Mouse (Mus musculus) hindbrain, postnatal 0 days (tissue): Measurements from ENCODE around the gene Phf21a. TPM values are rescaled to one million over a fixed set of nuclear protein-coding genes. Genes with fewer than 3 reads are reported as not detected.
A peak's percentile ranks its signal among the peaks of the same experiment; 100 is the strongest.

ENCODE experiments used
- ATAC-seq: fragments of 200-750 bp; cut with Nextera tagmentation; 2 replicates; pipeline ENCODE4 v1.8.0; 2017; ENCODE audit warnings: mild to moderate bottlenecking, moderate TSS enrichment, moderate library complexity
- DNase-seq: peaks from one replicate; pipeline ENCODE4 v3.0.0-alpha.2; 2015; ENCODE audit warnings: low spot score
- H3K27ac ChIP-seq: fragments of 300-500 bp; sonication (generic); 2 replicates; pipeline ENCODE4 v1.5.1; 2014; ENCODE audit warnings: mild to moderate bottlenecking
- H3K27me3 ChIP-seq: fragments of 300-500 bp; sonication (generic); 2 replicates; pipeline ENCODE4 v1.6.1; 2014; ENCODE audit warnings: low read length, mixed read lengths; ENCODE audit not compliant: insufficient read depth
- H3K36me3 ChIP-seq: fragments of 300-500 bp; sonication (generic); 2 replicates; pipeline ENCODE4 v1.6.1; 2014; ENCODE audit warnings: low read length, mixed read lengths; ENCODE audit not compliant: insufficient read depth
- H3K4me1 ChIP-seq: fragments of 300-500 bp; sonication (generic); 2 replicates; pipeline ENCODE4 v1.6.1; 2014; ENCODE audit warnings: antibody characterized with exemption, low read length, mixed read lengths; ENCODE audit not compliant: insufficient read depth
- H3K4me2 ChIP-seq: fragments of 300-500 bp; sonication (generic); 2 replicates; pipeline ENCODE4 v1.6.1; 2014; ENCODE audit warnings: low read depth, mild to moderate bottlenecking, low read length, moderate library complexity, mixed read lengths
- H3K4me3 ChIP-seq: fragments of 300-500 bp; sonication (generic); 2 replicates; pipeline ENCODE4 v1.5.1; 2014; ENCODE audit warnings: low read length
- H3K9ac ChIP-seq: fragments of 300-500 bp; sonication (generic); replicated peaks from 2 replicates; pipeline ENCODE4 v1.6.1; 2014; ENCODE audit warnings: mild to moderate bottlenecking, low read length, moderate library complexity, mixed read lengths
- H3K9me3 ChIP-seq: fragments of 300-500 bp; sonication (generic); 2 replicates; pipeline ENCODE4 v1.6.1; 2016; ENCODE audit warnings: low read length, mixed read lengths
- CTCF ChIP-seq: IDR thresholded peaks from 2 replicates; pipeline ENCODE4 v1.5.1; 2016; ENCODE audit warnings: antibody characterized with exemption, control low read depth, low read depth
- WGBS: fragments of 180-500 bp; shearing (Covaris S2); extraction: QIAGEN DNeasy Blood & Tissue Kit; methylation state at CpG from one replicate; pipeline ENCODE4 v1.1.7; 2014; 5-methylcytosine and 5-hydroxymethylcytosine counted together
- polyA plus RNA-seq: library from polyadenylated mRNA; unstranded; fragments of >200 nt; fragmentation: Nextera tagmentation; extraction: Ambion mirVana; gene quantifications from 2 replicates; pipeline ENCODE4 v1.2.1, GENCODE M21; 2015
- total RNA-seq: library from RNA; depleted of rRNA; stranded (reverse); fragments of >200 nt; gene quantifications from 2 replicates; pipeline ENCODE4 v1.2.3, GENCODE M21; 2014

Phf21a gene
- total and polyA plus RNA-seq, 2 experiments from 2014 or later = 26.6 to 109 TPM

DNA sequence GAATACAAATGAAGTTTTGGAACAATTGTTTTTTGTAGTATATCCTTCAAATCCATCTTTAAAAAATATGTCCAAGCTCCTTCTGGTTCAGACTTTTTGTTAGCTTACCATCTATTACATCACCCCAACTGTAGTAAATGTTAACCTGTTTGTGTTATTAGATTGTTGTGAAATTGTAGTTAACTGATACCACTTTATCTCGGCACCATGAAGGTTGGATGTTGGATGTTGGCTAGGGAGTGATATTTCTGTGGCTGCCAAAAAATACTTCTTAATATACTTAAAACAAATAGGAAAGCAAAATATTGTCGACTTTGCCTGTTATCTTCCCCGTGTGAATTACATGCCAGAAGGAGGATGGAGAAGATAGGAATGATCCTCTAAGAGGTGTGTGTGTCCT is 184.9 kb downstream of the Phf21a start:
- ATAC-seq (no peak), DNase-seq (no peak)
- H3K27ac ChIP-seq = peak overlapping the region; percentile 65; the same call in 1 of the 2 replicates
- H3K4me2 ChIP-seq = no peak overlapping the region
- H3K9me3 ChIP-seq = no peaks in the 10 kb centered on the region
- no peak overlapping the region for H3K9ac ChIP-seq
- H3K4me1 ChIP-seq = peaks cover 4% of the 10 kb centered on the region
- 66% methylated on average over 3 of the region's 3 CpGs for WGBS
- H3K4me3 ChIP-seq = no peak overlapping the region
- H3K27me3 ChIP-seq = no peaks in the 10 kb centered on the region
- no peak for TF ChIP-seq CTCF
- H3K36me3 ChIP-seq = no peaks in the 10 kb centered on the region

DNA sequence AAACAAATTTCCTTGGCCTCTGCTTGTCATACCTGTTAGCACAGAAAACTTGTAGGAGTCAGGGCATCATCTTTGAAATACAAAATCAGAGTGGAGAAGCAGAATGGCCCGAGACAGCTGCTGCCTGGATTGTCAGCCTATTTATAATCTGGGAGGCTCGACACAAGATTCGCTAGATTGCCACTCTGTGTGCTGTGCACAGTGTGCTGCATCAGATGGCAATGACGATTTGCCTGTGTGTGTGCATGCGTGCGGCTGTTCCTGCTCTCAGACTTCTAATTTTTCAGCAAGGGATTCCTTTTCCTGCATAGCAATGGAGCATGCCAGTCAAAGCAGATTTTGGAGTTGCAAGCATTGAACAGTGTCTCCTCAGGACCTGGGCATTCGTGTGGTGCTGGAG is 185.7 kb downstream of the Phf21a start:
- H3K4me1 ChIP-seq = peaks cover 4% of the 10 kb centered on the region
- no peak overlapping the region for H3K4me2 ChIP-seq
- TF ChIP-seq CTCF = no peak
- H3K27me3 ChIP-seq = no peaks in the 10 kb centered on the region
- DNase-seq (peak; percentile 49), ATAC-seq (0 out of 2 replicates have a peak, but pooled peaks have one; percentile 43)
- 51% methylated on average over 7 of the region's 7 CpGs for WGBS
- H3K27ac ChIP-seq = peak overlapping the region; percentile 65
- H3K36me3 ChIP-seq = no peaks in the 10 kb centered on the region
- no peak overlapping the region for H3K4me3 ChIP-seq
- no peaks in the 10 kb centered on the region for H3K9me3 ChIP-seq
- no peak overlapping the region for H3K9ac ChIP-seq

DNA sequence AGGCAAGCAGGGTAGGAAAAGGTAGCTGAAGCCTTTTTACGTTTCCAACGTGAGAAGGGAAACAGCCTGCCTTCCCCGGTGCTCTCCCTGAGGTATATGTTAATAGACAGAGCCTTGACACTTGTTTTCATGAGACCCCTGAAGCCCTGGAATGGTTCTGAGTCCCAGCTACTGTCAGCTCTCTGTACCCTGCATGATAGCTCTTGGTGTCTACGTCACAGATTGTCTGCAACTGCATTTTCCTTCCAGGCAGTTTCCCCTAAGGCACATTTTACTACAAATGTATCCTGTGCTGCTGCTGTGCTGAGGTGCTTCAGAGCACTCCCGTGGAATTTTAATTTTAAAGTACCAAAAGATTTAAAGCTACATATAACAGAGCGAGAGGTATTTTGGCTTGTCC is 186.5 kb downstream of the Phf21a start:
- Histone ChIP-seq H3K36me3 (no peaks in the 10 kb centered on the region), H3K9ac (no peak overlapping the region), H3K27me3 (no peaks in the 10 kb centered on the region), H3K4me2 (no peak overlapping the region), H3K27ac (peak overlapping the region; percentile 65), H3K4me1 (peaks cover 4% of the 10 kb centered on the region), H3K9me3 (no peaks in the 10 kb centered on the region), H3K4me3 (no peak overlapping the region)
- no peak for TF ChIP-seq CTCF
- ATAC-seq (peak; percentile 53; the same call in 1 of the 2 replicates), DNase-seq (peak; percentile 38)
- WGBS = 54% methylated on average over 6 of the region's 6 CpGs

DNA sequence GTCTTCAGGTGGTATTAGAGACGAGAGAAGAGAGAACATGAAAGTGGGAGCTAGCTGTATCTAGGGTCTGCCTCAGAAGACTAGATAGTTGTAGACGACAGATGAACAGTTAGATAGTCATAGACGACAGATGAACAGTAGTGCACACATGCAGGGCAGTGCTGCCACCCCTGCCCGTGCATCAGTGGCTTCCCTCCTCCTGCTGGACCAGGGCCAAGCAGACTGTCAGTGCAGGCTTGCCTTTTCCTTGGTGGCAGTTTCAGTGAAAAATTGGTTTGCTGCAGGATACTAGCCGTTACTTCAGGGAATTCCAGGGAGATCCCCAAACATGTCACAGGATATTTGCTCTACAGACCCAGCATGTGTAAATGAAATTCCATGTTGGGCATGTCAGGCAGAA is 192.7 kb downstream of the Phf21a start:
- Histone ChIP-seq H3K4me1 (no peaks in the 10 kb centered on the region), H3K27ac (0 out of 2 replicates have a peak overlapping the region, but pooled peaks have one; percentile 17), H3K4me2 (no peak overlapping the region), H3K27me3 (no peaks in the 10 kb centered on the region), H3K9ac (no peak overlapping the region), H3K36me3 (no peaks in the 10 kb centered on the region), H3K4me3 (no peak overlapping the region), H3K9me3 (no peaks in the 10 kb centered on the region)
- peak; percentile 78 for DNase-seq
- WGBS = 25% methylated on average over 5 of the region's 5 CpGs
- peak; percentile 70 for ATAC-seq
- TF ChIP-seq CTCF = 0 out of 2 replicates have a peak, but pooled peaks have one; percentile 15

DNA sequence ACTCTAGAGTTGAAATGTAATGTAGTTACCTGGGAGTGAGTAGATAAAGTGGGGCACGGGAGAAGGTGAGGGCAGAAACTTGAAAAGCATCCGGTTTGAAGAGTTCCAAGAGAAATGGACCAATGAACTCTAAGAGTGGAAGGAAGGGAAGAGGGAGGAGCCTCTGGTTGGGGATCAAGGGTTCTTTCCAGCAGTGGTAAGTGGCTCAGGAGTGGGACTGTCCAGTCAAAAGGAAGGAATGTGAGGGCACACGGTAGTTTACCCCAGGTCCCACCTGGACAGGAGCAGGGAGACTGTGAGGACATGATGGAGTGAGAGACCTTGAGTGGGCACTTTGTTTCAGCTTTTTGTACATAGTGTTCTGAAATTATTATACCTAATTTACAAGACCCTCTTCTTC is 196.4 kb downstream of the Phf21a start:
- no peak for TF ChIP-seq CTCF
- WGBS = 82% methylated on average over 3 of the region's 3 CpGs
- H3K27me3 ChIP-seq = no peaks in the 10 kb centered on the region
- no peak for DNase-seq
- no peak overlapping the region for H3K9ac ChIP-seq
- H3K9me3 ChIP-seq = no peaks in the 10 kb centered on the region
- H3K27ac ChIP-seq = no peak overlapping the region
- no peak overlapping the region for H3K4me3 ChIP-seq
- no peaks in the 10 kb centered on the region for H3K4me1 ChIP-seq
- no peak for ATAC-seq
- H3K4me2 ChIP-seq = no peak overlapping the region
- H3K36me3 ChIP-seq = no peaks in the 10 kb centered on the region

DNA sequence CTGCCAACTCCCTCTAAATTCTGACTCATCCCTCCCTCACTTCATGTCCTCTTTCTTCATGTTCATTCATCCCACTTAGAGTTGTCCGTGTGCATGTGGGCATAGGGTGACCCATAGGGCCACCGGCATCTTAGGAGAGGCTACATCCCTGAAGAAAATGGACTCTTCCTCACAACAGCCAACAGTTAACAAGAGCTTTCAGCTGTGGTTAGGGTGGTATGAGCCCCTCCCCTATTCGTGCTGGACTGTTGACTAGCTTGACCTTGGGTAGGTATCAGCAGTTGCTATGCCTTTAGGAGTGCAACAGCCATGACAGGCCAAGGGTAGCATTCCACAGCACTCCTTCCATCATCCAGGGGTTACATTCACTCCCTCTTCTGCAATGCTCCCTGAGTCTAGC is 198.6 kb downstream of the Phf21a start:
- Histone ChIP-seq H3K36me3 (no peaks in the 10 kb centered on the region), H3K4me3 (no peak overlapping the region), H3K27me3 (no peaks in the 10 kb centered on the region), H3K9ac (no peak overlapping the region), H3K4me2 (no peak overlapping the region), H3K4me1 (no peaks in the 10 kb centered on the region), H3K9me3 (no peaks in the 10 kb centered on the region), H3K27ac (no peak overlapping the region)
- DNase-seq = no peak
- no peak for TF ChIP-seq CTCF
- ATAC-seq = no peak
- 91% methylated on average over 3 of the region's 3 CpGs for WGBS

DNA sequence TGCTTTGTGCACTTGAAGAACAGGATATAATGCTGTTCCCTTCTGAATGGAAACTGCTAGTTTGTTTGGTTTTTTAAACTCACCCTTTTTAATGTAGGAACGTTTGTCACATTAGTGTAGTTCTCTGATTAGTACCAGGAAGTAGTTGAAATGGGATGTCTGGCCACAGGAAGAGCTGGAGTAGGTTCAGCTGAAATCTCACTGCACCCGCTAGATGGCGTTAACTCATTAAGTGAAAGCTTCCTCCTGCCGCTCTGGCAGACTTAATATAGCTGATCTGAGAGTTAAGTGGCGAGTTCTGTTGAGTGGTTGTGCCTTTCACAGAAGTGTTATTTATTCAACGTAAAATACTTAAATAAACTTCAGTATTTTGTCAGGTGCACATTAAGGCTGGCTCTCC is 203.5 kb downstream of the Phf21a start:
- DNase-seq (peak; percentile 95), ATAC-seq (peak; percentile 43; the same call in 1 of the 2 replicates)
- Histone ChIP-seq H3K4me1 (no peaks in the 10 kb centered on the region), H3K27me3 (no peaks in the 10 kb centered on the region), H3K27ac (no peak overlapping the region), H3K4me3 (no peak overlapping the region), H3K9ac (no peak overlapping the region), H3K4me2 (no peak overlapping the region), H3K36me3 (no peaks in the 10 kb centered on the region), H3K9me3 (no peaks in the 10 kb centered on the region)
- 4% methylated on average over 6 of the region's 6 CpGs for whole genome bisulfite sequencing
- TF ChIP-seq CTCF = peak; percentile 84
